ENCODE assay signal across 12 mouse cellular contexts in the genomic region with DNA sequence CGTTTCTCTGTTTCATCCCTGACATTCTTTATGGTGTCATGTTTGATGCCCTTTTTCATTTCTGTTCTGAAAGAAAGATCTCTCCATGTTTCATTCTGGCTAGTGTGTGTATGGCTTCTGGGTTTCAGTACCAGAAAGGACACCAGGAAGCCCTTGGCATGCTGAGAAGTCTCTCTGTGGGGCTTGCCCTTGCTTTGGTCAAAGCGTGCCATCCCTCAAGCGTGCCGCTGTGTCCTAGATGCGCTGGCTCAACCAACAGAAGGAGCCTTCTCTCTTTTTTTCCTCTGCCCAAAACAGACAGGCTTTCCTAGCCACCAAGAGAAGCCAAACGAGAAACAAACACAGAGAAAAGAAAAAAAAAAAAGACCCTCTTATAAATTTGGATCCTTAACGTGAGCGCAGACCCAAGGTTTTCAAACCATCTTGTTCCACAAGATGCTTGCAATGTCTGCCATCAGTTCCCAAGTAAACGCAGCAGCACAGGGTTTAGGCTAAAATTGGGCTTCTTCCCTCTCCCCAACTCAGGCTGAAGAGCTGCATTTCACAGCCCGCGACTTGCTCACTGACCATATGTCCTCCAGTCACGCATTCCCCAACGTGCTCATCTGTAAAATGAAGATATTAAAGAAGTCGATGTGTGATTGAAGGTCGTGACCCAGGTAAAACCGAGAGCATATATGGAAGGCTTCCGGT.
"Had no signal": no experiment of that assay in that cellular context is flagged by ENCODE, and none has a peak within 500 bp of the region (broad histone marks: within the 10 kb centered on the region; RNA-seq: fewer than 3 reads in every experiment).

No protein-coding gene starts in this region.

- H3K27ac ChIP-seq: layer of hippocampus, adult 2 months; limb, embryonic 12.5 days; liver, embryonic 14.5 days; midbrain, embryonic 15.5 days; neural tube, embryonic 12.5 days had no signal

- H3K4me3 ChIP-seq: layer of hippocampus, adult 2 months; limb, embryonic 12.5 days; midbrain, embryonic 15.5 days; neural tube, embryonic 12.5 days had no signal

- H3K9me3 ChIP-seq: limb, embryonic 12.5 days; midbrain, embryonic 15.5 days; neural tube, embryonic 12.5 days had no signal

- H3K36me3 ChIP-seq: limb, embryonic 12.5 days; midbrain, embryonic 15.5 days; neural tube, embryonic 12.5 days had no signal

- ATAC-seq: lung, postnatal 0 days; midbrain, embryonic 15.5 days had no signal

- DNase-seq: kidney, postnatal 10 days; kidney, postnatal 4 days; liver; lung, adult 2 months; lung, postnatal 36 days; thymus, postnatal 36 days had no signal

- H3K4me1 ChIP-seq: limb, embryonic 12.5 days; midbrain, embryonic 15.5 days; neural tube, embryonic 12.5 days had no signal

- H3K27me3 ChIP-seq: limb, embryonic 12.5 days; midbrain, embryonic 15.5 days; neural tube, embryonic 12.5 days had no signal
